Mouse (Mus musculus): ENCODE results near the gene Tmcc1. TPM values are rescaled to one million over a fixed set of nuclear protein-coding genes. Genes with fewer than 3 reads are reported as not detected.
A peak's percentile ranks its signal among the peaks of the same experiment; 100 is the strongest.

The Tmcc1 gene
- polyA plus RNA-seq, 1 experiment from 2014 or later, result 22.4 TPM

- Histone ChIP-seq H3K9ac (no peak overlapping the region), H3K36me3 (replicated peaks; ENCODE audit: control insufficient read depth, insufficient read depth) (no peaks in the 10 kb centered on the region), H3K9me3 (ENCODE audit: control insufficient read depth, low read length) (no peaks in the 10 kb centered on the region), H3K27me3 (ENCODE audit: control insufficient read depth, insufficient read depth, low read length) (no peaks in the 10 kb centered on the region), H3K4me3 (replicated peaks; ENCODE audit: low read length) (no peak overlapping the region), H3K4me2 (replicated peaks) (no peak overlapping the region), H3K27ac (no peak overlapping the region), H3K4me1 (replicated peaks; ENCODE audit: control insufficient read depth, insufficient read depth, low read length) (no peaks in the 10 kb centered on the region)
- no peak for ATAC-seq (ENCODE audit: low FRiP score)
- WGBS, result 73% methylated on average over 2 of the region's 2 CpGs
- no peak for DNase-seq (ENCODE audit: low spot score)
Measured at GRCm38 (mm10) chr6:116199682-116200081, 6.4 kb upstream of the Tmcc1 start.

DNA sequence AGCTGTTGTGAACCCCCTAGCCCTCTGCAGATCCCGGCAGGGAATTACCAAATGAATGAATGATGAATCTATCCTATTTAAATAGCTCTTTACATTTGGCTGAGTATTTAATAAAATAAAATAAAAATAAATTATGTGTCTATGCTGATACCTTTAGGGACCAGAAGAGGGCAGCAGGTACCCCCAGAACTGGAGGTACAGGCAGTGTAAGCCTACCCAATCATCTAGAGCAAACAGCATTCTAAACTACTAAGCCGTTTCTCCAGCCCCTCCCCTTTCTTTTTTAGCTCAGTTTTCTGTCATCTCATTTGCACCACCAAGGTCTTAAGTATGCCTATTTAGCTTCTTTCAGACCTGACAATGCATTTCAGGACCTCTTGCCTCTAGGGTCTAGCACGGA lies 4.9 kb upstream of the Tmcc1 start:
- Histone ChIP-seq H3K27me3 (ENCODE audit: control insufficient read depth, insufficient read depth, low read length) (no peaks in the 10 kb centered on the region), H3K9me3 (ENCODE audit: control insufficient read depth, low read length) (no peaks in the 10 kb centered on the region), H3K36me3 (replicated peaks; ENCODE audit: control insufficient read depth, insufficient read depth) (no peaks in the 10 kb centered on the region), H3K4me1 (replicated peaks; ENCODE audit: control insufficient read depth, insufficient read depth, low read length) (peaks cover 6% of the 10 kb centered on the region), H3K9ac (no peak overlapping the region), H3K4me2 (replicated peaks) (no peak overlapping the region), H3K27ac (no peak overlapping the region), H3K4me3 (replicated peaks; ENCODE audit: low read length) (no peak overlapping the region)
- ATAC-seq (ENCODE audit: low FRiP score) (no peak), DNase-seq (ENCODE audit: low spot score) (no peak)
- WGBS, result 42% methylated on average over 3 of the region's 3 CpGs

- Histone ChIP-seq H3K9me3 (ENCODE audit: control insufficient read depth, low read length) (no peaks in the 10 kb centered on the region), H3K36me3 (replicated peaks; ENCODE audit: control insufficient read depth, insufficient read depth) (no peaks in the 10 kb centered on the region), H3K27ac (no peak overlapping the region), H3K4me1 (replicated peaks; ENCODE audit: control insufficient read depth, insufficient read depth, low read length) (peaks cover 23% of the 10 kb centered on the region), H3K4me3 (replicated peaks; ENCODE audit: low read length) (no peak overlapping the region), H3K9ac (no peak overlapping the region), H3K4me2 (replicated peaks) (no peak overlapping the region), H3K27me3 (ENCODE audit: control insufficient read depth, insufficient read depth, low read length) (no peaks in the 10 kb centered on the region)
- DNase-seq (ENCODE audit: low spot score) (no peak), ATAC-seq (ENCODE audit: low FRiP score) (no peak)
- 61% methylated on average over 8 of the region's 8 CpGs for WGBS
Measured at GRCm38 (mm10) chr6:116195811-116196210, 2.5 kb upstream of the Tmcc1 start.

GRCm38 (mm10) chr6:116192809-116193311 lies 426 bp downstream of the Tmcc1 start:
- Histone ChIP-seq H3K27me3 (ENCODE audit: control insufficient read depth, insufficient read depth, low read length) (no peaks in the 10 kb centered on the region), H3K4me2 (replicated peaks) (peak overlapping the region; percentile 96), H3K9ac (peak overlapping the region; percentile 92), H3K36me3 (replicated peaks; ENCODE audit: control insufficient read depth, insufficient read depth) (no peaks in the 10 kb centered on the region), H3K4me1 (replicated peaks; ENCODE audit: control insufficient read depth, insufficient read depth, low read length) (peaks cover 32% of the 10 kb centered on the region), H3K9me3 (ENCODE audit: control insufficient read depth, low read length) (no peaks in the 10 kb centered on the region), H3K27ac (peak overlapping the region; percentile 86), H3K4me3 (replicated peaks; ENCODE audit: low read length) (peak overlapping the region; percentile 96)
- DNase-seq (ENCODE audit: low spot score), result peak; percentile 34
- peak; percentile 83 for ATAC-seq (ENCODE audit: low FRiP score)
- WGBS, result under 1% methylated on average over 50 of the region's 51 CpGs

DNA sequence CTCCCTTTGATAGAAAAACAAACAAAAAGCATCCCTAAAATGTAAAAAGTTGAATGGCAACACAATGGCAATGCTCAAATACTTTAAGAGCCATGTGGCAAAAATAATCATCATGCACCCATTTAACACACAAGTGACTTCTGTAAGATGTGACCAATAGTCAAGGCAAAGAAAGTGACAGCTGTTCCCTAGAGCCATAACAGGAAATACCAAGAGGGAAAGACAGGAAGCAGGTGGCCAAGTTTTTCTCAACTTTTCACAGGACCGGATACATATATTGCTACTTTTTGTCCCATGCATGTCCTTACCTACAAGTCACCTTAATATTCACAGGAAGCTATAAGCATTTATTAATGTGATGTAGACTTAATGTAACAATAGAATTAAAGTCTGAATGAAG lies 3.9 kb downstream of the Tmcc1 start:
- H3K9ac ChIP-seq, result no peak overlapping the region
- H3K27ac ChIP-seq, result no peak overlapping the region
- H3K4me2 ChIP-seq (replicated peaks), result no peak overlapping the region
- WGBS, result 80% methylated on average over 1 of the region's 1 CpGs
- DNase-seq (ENCODE audit: low spot score) (no peak), ATAC-seq (ENCODE audit: low FRiP score) (no peak)
- H3K27me3 ChIP-seq (ENCODE audit: control insufficient read depth, insufficient read depth, low read length), result no peaks in the 10 kb centered on the region
- peaks cover 35% of the 10 kb centered on the region for H3K4me1 ChIP-seq (replicated peaks; ENCODE audit: control insufficient read depth, insufficient read depth, low read length)
- H3K36me3 ChIP-seq (replicated peaks; ENCODE audit: control insufficient read depth, insufficient read depth), result 0 out of 2 replicates have a peak, but pooled peaks cover 3% of the 10 kb centered on the region
- no peak overlapping the region for H3K4me3 ChIP-seq (replicated peaks; ENCODE audit: low read length)
- H3K9me3 ChIP-seq (ENCODE audit: control insufficient read depth, low read length), result no peaks in the 10 kb centered on the region

GRCm38 (mm10) chr6:116186485-116186884 lies 6.8 kb downstream of the Tmcc1 start:
- no peak for ATAC-seq (ENCODE audit: low FRiP score)
- Histone ChIP-seq H3K27me3 (ENCODE audit: control insufficient read depth, insufficient read depth, low read length) (no peaks in the 10 kb centered on the region), H3K9ac (no peak overlapping the region), H3K4me2 (replicated peaks) (no peak overlapping the region), H3K4me3 (replicated peaks; ENCODE audit: low read length) (no peak overlapping the region), H3K9me3 (ENCODE audit: control insufficient read depth, low read length) (no peaks in the 10 kb centered on the region), H3K36me3 (replicated peaks; ENCODE audit: control insufficient read depth, insufficient read depth) (peaks cover 3% of the 10 kb centered on the region; the same call in 1 of the 2 replicates), H3K4me1 (replicated peaks; ENCODE audit: control insufficient read depth, insufficient read depth, low read length) (peaks cover 19% of the 10 kb centered on the region), H3K27ac (no peak overlapping the region)
- 56% methylated on average over 2 of the region's 2 CpGs for WGBS
- no peak for DNase-seq (ENCODE audit: low spot score)

DNA sequence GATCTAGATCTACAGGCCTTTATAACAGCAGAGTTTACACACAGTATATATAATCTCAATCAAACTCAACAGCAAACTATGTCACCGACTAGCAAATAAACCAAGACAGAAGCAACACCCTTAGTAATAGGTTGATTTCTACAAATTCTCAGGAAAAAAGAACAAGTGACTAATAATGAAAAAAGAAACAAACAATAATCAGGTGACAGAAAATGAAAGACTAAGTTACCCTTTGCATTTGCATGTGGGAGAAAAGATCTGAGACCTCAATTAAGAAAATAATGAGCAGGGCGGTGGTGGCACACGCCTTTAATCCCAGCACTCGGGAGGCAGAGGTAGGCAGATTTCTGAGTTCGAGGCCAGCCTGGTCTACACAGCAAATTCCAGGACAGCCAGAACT lies 9.8 kb downstream of the Tmcc1 start:
- H3K4me1 ChIP-seq (replicated peaks; ENCODE audit: control insufficient read depth, insufficient read depth, low read length), result 0 out of 2 replicates have a peak, but pooled peaks cover 4% of the 10 kb centered on the region
- no peak overlapping the region for H3K9ac ChIP-seq
- no peak for ATAC-seq (ENCODE audit: low FRiP score)
- WGBS, result 92% methylated on average over 5 of the region's 5 CpGs
- no peak overlapping the region for H3K4me2 ChIP-seq (replicated peaks)
- peaks cover 3% of the 10 kb centered on the region; the same call in 1 of the 2 replicates for H3K36me3 ChIP-seq (replicated peaks; ENCODE audit: control insufficient read depth, insufficient read depth)
- DNase-seq (ENCODE audit: low spot score), result no peak
- H3K27ac ChIP-seq, result no peak overlapping the region
- H3K9me3 ChIP-seq (ENCODE audit: control insufficient read depth, low read length), result 0 out of 2 replicates have a peak, but pooled peaks cover 3% of the 10 kb centered on the region
- no peak overlapping the region for H3K4me3 ChIP-seq (replicated peaks; ENCODE audit: low read length)
- no peaks in the 10 kb centered on the region for H3K27me3 ChIP-seq (ENCODE audit: control insufficient read depth, insufficient read depth, low read length)

DNA sequence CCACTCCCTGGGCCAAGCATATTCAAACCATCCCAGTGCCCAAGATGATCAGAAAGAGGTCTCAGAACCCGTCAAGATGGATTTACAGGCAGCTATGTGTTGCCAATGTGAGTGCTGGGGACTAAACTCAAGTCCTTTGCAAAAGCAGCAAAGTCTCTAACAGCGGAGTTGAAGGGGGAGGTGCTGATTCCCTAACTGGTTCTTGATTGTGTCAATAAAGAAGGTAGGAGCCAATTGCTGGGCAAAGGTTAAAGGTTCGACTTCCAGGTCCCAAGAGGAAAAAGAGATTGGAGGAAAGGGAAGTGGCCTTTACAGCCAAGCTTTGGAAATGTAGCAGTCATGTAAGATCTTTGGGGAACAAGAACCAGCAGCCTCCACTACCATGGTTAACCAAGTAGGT lies 12.6 kb downstream of the Tmcc1 start:
- H3K36me3 ChIP-seq (replicated peaks; ENCODE audit: control insufficient read depth, insufficient read depth), result peaks cover 3% of the 10 kb centered on the region; the same call in 1 of the 2 replicates
- H3K4me1 ChIP-seq (replicated peaks; ENCODE audit: control insufficient read depth, insufficient read depth, low read length), result no peaks in the 10 kb centered on the region
- ATAC-seq (ENCODE audit: low FRiP score) (no peak), DNase-seq (ENCODE audit: low spot score) (no peak)
- no peak overlapping the region for H3K4me2 ChIP-seq (replicated peaks)
- no peak overlapping the region for H3K9ac ChIP-seq
- H3K9me3 ChIP-seq (ENCODE audit: control insufficient read depth, low read length), result 0 out of 2 replicates have a peak, but pooled peaks cover 3% of the 10 kb centered on the region
- no peaks in the 10 kb centered on the region for H3K27me3 ChIP-seq (ENCODE audit: control insufficient read depth, insufficient read depth, low read length)
- WGBS, result 77% methylated on average over 3 of the region's 3 CpGs
- H3K4me3 ChIP-seq (replicated peaks; ENCODE audit: low read length), result no peak overlapping the region
- H3K27ac ChIP-seq, result no peak overlapping the region

DNA sequence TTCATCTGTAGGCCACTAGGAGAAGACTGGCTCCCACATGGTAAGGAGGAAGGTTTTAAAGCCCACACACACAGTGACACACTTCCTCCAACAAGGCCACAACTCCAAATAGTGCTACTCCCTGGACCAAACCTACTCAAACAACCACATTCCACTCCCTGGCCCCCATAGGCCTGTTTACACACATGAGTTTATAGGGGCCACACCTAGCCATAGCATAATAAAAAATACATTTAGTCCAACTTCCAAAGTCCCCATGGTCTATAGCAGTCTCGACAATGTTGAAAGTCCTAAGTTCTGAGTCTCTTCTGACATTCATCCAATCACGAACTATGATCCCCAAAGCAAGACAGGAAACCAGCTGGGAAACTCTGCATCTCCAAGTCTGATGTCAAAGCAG lies 14.9 kb downstream of the Tmcc1 start:
- no peak overlapping the region for H3K4me2 ChIP-seq (replicated peaks)
- ATAC-seq (ENCODE audit: low FRiP score) (no peak), DNase-seq (ENCODE audit: low spot score) (no peak)
- 0 out of 2 replicates have a peak, but pooled peaks cover 3% of the 10 kb centered on the region for H3K9me3 ChIP-seq (ENCODE audit: control insufficient read depth, low read length)
- H3K9ac ChIP-seq, result no peak overlapping the region
- no peaks in the 10 kb centered on the region for H3K27me3 ChIP-seq (ENCODE audit: control insufficient read depth, insufficient read depth, low read length)
- H3K36me3 ChIP-seq (replicated peaks; ENCODE audit: control insufficient read depth, insufficient read depth), result no peaks in the 10 kb centered on the region; the same call in 1 of the 2 replicates
- WGBS, result 91% methylated on average over 2 of the region's 2 CpGs
- no peak overlapping the region for H3K4me3 ChIP-seq (replicated peaks; ENCODE audit: low read length)
- no peaks in the 10 kb centered on the region for H3K4me1 ChIP-seq (replicated peaks; ENCODE audit: control insufficient read depth, insufficient read depth, low read length)
- no peak overlapping the region for H3K27ac ChIP-seq
